Mouse (Mus musculus) frontal cortex, postnatal 36 days (tissue): ENCODE measurements around the gene Ctsj.
"Not testable (repeated sequence)": the region's sequence is repeated elsewhere in the genome, so short reads cannot be mapped to it uniquely, and the experiment has no call there.

ENCODE experiments used
- DNase-seq, 2 experiments: peaks; one replicate each; pipeline ENCODE4 v3.0.0; 2022; ENCODE audit warnings: low spot score in 2 of 2

Ctsj gene

DNA sequence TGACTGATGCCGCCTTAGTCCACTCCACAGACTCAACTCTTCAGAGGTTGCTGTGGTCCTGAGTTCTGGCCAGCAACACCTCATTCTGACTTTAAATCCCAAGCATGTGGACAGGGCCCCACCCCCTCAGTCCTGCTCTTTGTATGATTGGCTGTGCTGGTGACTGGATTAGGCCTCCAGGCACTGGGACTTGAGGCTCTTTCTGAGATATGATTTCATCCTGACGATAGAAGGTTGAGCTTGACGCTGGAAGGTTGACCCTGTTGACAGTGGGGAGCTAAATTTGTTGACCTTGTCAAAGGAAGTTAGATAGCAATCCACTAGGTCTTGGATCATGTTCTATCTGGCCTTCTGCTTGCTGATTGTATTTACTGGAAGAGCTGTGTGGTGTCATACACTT is at the start of gene Ctsj:
Ctsj (minus strand) TSS at position 101 of the 400 bp plus-strand sequence.
- DNase-seq: no peak

DNA sequence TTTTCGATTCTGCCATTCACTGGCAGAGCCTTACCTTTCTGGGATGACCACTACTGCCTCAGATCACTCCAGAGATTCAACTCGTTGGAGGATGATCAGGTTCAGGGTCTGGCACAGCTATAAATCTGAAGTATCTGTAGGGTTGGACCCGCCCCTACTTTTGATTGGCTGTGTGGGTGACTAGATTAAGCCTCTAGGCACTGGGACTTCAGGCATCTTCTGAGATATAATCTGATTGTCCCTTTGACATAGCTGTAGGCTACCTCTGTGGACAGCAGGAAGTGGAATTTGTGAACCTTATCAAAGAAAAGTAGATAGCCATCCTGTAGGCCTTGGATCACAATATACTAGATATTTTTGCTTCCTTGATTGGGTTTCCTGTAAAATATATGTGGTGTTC is 34.8 kb upstream of the Ctsj start, which contains the start of gene Ctsq:
Ctsq (minus strand) TSS at position 101 of the 400 bp plus-strand sequence.
- no peak for DNase-seq

GRCm38 (mm10) chr13:61022785-61023184 is 17.0 kb upstream of the Ctsj start:
- no peak for DNase-seq

DNA sequence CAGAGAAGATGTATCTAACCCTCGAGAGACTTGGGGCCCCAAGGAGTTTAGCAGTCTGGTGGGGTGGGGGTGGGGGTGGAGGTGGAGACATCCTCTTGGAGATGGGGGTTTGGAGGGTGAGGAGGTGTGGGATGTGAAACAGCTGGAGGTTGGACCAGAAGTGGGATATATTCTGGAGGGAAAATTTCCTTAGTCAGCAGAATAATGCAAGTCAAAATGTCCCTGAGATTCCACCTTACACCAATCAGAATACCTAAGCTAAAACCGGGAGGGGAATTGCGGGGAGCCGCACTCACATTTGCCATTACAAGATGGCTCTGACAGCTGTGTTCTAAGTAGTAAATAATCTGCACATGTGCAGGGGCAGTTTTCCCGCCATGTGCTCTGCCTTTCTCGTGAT is 16.1 kb upstream of the Ctsj start:
- DNase-seq: no peak

GRCm38 (mm10) chr13:61010171-61010570 is 4.4 kb upstream of the Ctsj start:
- no peak for DNase-seq

DNA sequence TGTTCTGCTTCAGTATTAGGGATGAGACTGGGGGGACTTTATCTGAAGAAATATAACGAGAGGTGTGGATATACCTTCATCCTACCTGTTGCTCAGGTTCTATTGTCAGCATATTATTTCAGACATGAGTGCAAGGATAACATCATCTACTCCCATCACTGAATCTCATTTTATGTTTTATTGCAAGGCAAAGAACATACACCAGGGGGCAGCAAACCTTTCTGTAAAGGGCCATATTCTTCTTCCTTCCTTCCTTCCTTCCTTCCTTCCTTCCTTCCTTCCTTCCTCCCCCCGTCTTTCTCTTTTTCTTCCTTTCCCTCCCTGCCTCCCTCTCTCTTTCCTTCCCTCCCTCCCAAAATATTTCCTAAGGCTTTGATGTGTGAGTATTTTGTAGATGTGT is 8.2 kb downstream of the Ctsj start:
- no peak for DNase-seq

DNA sequence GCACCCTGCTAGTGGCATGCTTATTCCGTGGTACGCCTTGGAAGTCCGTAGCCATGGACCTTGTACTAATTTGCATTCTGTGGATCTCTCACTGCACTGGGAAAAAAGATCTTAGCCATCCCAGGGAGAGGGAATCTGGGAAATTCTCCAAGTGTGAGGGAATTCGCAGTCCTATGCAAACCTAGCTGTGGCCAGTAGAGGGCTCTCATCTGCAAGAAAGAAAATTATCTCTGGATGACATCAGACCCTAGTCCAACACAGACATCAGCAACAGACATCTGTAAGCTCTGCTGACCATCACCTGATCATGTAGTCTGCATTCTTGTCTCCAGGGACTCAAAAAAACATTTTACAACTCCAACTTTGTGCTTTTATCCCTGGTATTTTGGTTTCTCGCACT is 18.8 kb downstream of the Ctsj start:
- DNase-seq: not testable (repeated sequence)

DNA sequence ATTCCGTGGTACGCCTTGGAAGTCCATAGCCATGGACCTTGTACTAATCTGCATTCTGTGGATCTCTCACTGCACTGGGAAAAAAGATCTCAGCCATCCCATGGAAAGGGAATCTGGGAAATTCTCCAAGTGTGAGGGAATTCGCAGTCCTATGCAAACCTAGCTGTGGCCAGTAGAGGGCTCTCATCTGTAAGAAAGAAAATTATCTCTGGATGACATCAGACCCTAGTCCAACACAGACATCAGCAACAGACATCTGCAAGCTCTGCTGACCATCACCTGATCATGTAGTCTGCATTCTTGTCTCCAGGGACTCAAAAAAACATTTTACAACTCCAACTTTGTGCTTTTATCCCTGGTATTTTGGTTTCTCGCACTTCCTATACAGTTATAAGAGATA is 33.4 kb downstream of the Ctsj start:
- DNase-seq: not testable (repeated sequence)

- DNase-seq: not testable (repeated sequence)
Observed at GRCm38 (mm10) chr13:60963985-60964384, 41.8 kb downstream of the Ctsj start.

GRCm38 (mm10) chr13:60961706-60962105 is 44.1 kb downstream of the Ctsj start:
- DNase-seq: no peak
